Mouse (Mus musculus): ENCODE data around the gene Washc4.

DNA sequence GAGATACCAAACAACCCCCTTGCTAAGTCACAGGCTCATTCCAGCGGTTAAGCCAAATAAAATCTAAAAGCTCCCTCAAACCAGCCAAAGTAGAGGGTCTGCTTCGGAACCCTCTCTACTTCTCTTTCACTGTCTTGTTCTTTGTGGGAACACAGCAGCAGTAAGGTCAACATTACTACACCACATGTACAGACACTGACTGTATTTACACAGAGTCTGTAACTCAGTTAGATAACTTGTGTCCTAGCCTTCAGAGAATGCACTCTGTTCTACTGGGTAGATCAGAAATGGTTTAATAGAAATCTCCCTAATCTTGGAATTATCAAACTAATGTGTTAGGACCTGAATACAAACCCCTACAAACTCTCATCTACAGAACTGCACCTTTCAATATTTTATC is 92.6 kb downstream of the Washc4 start:
- TF ChIP-seq CTCF (conservative IDR thresholded peaks at IDR 0.05; ENCODE audit: insufficient read depth, insufficient read length, low read depth, low read length) (no peak), POLR2A (IDR thresholded peaks at IDR 0.05; ENCODE audit: low read depth, low read length) (no peak)
